8 mouse cellular contexts compared by ENCODE assay signal in genomic region chr2:73566162-73566561, GRCm38 (mm10). TPM values are rescaled to one million over a fixed set of nuclear protein-coding genes. Genes with fewer than 3 reads are reported as not detected.
A peak's percentile ranks its signal among the peaks of the same experiment; 100 is the strongest.
DNase-seq lines count a peak whose midpoint lies in the region; ATAC-seq and TF ChIP-seq lines count a peak whose summit lies in the region.

No protein-coding gene starts in this region.

- H3K4me2 ChIP-seq in intestine, postnatal 0 days (replicated peaks; ENCODE audit: low read depth), result no peak overlapping the region
- no peak overlapping the region for H3K4me2 ChIP-seq in intestine, embryonic 15.5 days (replicated peaks)
- H3K4me2 ChIP-seq in midbrain, embryonic 15.5 days, result no peak overlapping the region

- peak; percentile 71 for TF ChIP-seq CTCF in intestine, postnatal 0 days (IDR thresholded peaks at IDR 0.05; ENCODE audit: low read depth)
- peak; percentile 82 for TF ChIP-seq CTCF in E14TG2a.4 (conservative IDR thresholded peaks at IDR 0.05; ENCODE audit: low read length)
- peak; percentile 39 for TF ChIP-seq CTCF in cortical plate, adult 2 months (IDR thresholded peaks at IDR 0.05; ENCODE audit: extremely low read depth, insufficient read depth, low read length)

- no peak overlapping the region for H3K27ac ChIP-seq in intestine, postnatal 0 days (ENCODE audit: low read depth, low read length)
- no peak overlapping the region for H3K27ac ChIP-seq in intestine, embryonic 15.5 days
- no peak overlapping the region for H3K27ac ChIP-seq in cortical plate, adult 2 months (ENCODE audit: insufficient read depth, low read length)
- no peak overlapping the region for H3K27ac ChIP-seq in midbrain, embryonic 15.5 days

- no peak overlapping the region for H3K4me3 ChIP-seq in intestine, postnatal 0 days (ENCODE audit: low read depth, low read length)
- H3K4me3 ChIP-seq in intestine, embryonic 15.5 days (replicated peaks), result no peak overlapping the region
- no peak overlapping the region for H3K4me3 ChIP-seq in E14TG2a.4 (replicated peaks; ENCODE audit: low read length)
- H3K4me3 ChIP-seq in cortical plate, adult 2 months (ENCODE audit: insufficient read depth, low read length), result no peak overlapping the region
- no peak overlapping the region for H3K4me3 ChIP-seq in midbrain, embryonic 15.5 days

- no peak for TF ChIP-seq POLR2A in cortical plate, adult 2 months (IDR thresholded peaks at IDR 0.05; ENCODE audit: extremely low read depth, insufficient read depth, low read length)

- no peak for DNase-seq in ovary, postnatal 36 days (ENCODE audit: low spot score)
- DNase-seq in yolk sac, embryonic 10.5 days (ENCODE audit: low spot score), result no peak
- no peak for DNase-seq in ovary, postnatal 14 days (ENCODE audit: low spot score)

- no peaks in the 10 kb centered on the region for H3K9me3 ChIP-seq in intestine, postnatal 0 days (ENCODE audit: control insufficient read depth)
- H3K9me3 ChIP-seq in intestine, embryonic 15.5 days, result no peaks in the 10 kb centered on the region
- H3K9me3 ChIP-seq in E14TG2a.4 (ENCODE audit: low read length), result no peaks in the 10 kb centered on the region
- H3K9me3 ChIP-seq in midbrain, embryonic 15.5 days, result no peaks in the 10 kb centered on the region

- no peaks in the 10 kb centered on the region for H3K4me1 ChIP-seq in intestine, postnatal 0 days (replicated peaks; ENCODE audit: control insufficient read depth, insufficient read depth, low read length)
- 0 out of 2 replicates have a peak, but pooled peaks cover 5% of the 10 kb centered on the region for H3K4me1 ChIP-seq in intestine, embryonic 15.5 days (replicated peaks)
- peaks cover 27% of the 10 kb centered on the region for H3K4me1 ChIP-seq in E14TG2a.4 (replicated peaks; ENCODE audit: low read depth, low read length)
- peaks cover 2% of the 10 kb centered on the region; the same call in 1 of the 2 replicates for H3K4me1 ChIP-seq in cortical plate, adult 2 months (ENCODE audit: control insufficient read depth, insufficient read depth, low read length)
- peaks cover 15% of the 10 kb centered on the region for H3K4me1 ChIP-seq in midbrain, embryonic 15.5 days

- 27% methylated on average over 7 of the region's 7 CpGs for WGBS in intestine, postnatal 0 days
- 18% methylated on average over 7 of the region's 7 CpGs for WGBS in intestine, embryonic 15.5 days
- WGBS in midbrain, embryonic 15.5 days, result 1% methylated on average over 7 of the region's 7 CpGs

- no peak overlapping the region for H3K9ac ChIP-seq in intestine, postnatal 0 days (ENCODE audit: low read depth, low read length)
- no peak overlapping the region for H3K9ac ChIP-seq in intestine, embryonic 15.5 days
- H3K9ac ChIP-seq in midbrain, embryonic 15.5 days, result no peak overlapping the region

- H3K27me3 ChIP-seq in intestine, postnatal 0 days (replicated peaks; ENCODE audit: control insufficient read depth, insufficient read depth, low read length), result no peaks in the 10 kb centered on the region
- no peaks in the 10 kb centered on the region for H3K27me3 ChIP-seq in intestine, embryonic 15.5 days (replicated peaks)
- 0 out of 2 replicates have a peak, but pooled peaks cover 2% of the 10 kb centered on the region for H3K27me3 ChIP-seq in E14TG2a.4 (ENCODE audit: insufficient read depth, low read length)
- H3K27me3 ChIP-seq in midbrain, embryonic 15.5 days (replicated peaks), result peaks cover 4% of the 10 kb centered on the region

- no peak for ATAC-seq in intestine, postnatal 0 days
- ATAC-seq in intestine, embryonic 15.5 days, result no peak
- 0 out of 2 replicates have a peak, but pooled peaks have one; percentile 14 for ATAC-seq in midbrain, embryonic 15.5 days (replicated peaks)

- no peaks in the 10 kb centered on the region for H3K36me3 ChIP-seq in intestine, postnatal 0 days (ENCODE audit: control insufficient read depth, insufficient read depth)
- H3K36me3 ChIP-seq in intestine, embryonic 15.5 days, result no peaks in the 10 kb centered on the region
- H3K36me3 ChIP-seq in E14TG2a.4 (ENCODE audit: insufficient read depth, low read length), result no peaks in the 10 kb centered on the region
- no peaks in the 10 kb centered on the region for H3K36me3 ChIP-seq in midbrain, embryonic 15.5 days (replicated peaks)

RNA-seq across cellular contexts. Expression of gene Chrna1, which starts 14.0 kb away (rescaled TPM):
- 0.08 and 0.12 TPM in 2 replicates for polyA plus RNA-seq in intestine, postnatal 0 days (2015; fragmentation: Nextera tagmentation; extraction: Ambion mirVana)
- 0.18 and 0.25 TPM in 2 replicates for polyA plus RNA-seq in intestine, embryonic 15.5 days (2015; fragmentation: Nextera tagmentation; extraction: Ambion mirVana)
- polyA plus RNA-seq in cortical plate, adult 2 months (2012; rRNA removed), result 0.13 and 0.23 TPM in 2 replicates
- 0.18 and 0.24 TPM in 2 replicates for polyA plus RNA-seq in midbrain, embryonic 15.5 days (2015; fragmentation: Nextera tagmentation; extraction: Ambion mirVana)

RNA-seq across cellular contexts. Expression of gene Wipf1, which starts 36.6 kb away (rescaled TPM):
- 9.9 and 10.3 TPM in 2 replicates for polyA plus RNA-seq in intestine, postnatal 0 days (2015; fragmentation: Nextera tagmentation; extraction: Ambion mirVana)
- polyA plus RNA-seq in intestine, embryonic 15.5 days (2015; fragmentation: Nextera tagmentation; extraction: Ambion mirVana), result 9.5 and 10.1 TPM in 2 replicates
- 5.4 and 7.4 TPM in 2 replicates for polyA plus RNA-seq in cortical plate, adult 2 months (2012; rRNA removed)
- polyA plus RNA-seq in midbrain, embryonic 15.5 days (2015; fragmentation: Nextera tagmentation; extraction: Ambion mirVana), result 2.3 and 2.7 TPM in 2 replicates
